Comparison of ENCODE assay signal across 24 mouse cellular contexts in the genomic region with DNA sequence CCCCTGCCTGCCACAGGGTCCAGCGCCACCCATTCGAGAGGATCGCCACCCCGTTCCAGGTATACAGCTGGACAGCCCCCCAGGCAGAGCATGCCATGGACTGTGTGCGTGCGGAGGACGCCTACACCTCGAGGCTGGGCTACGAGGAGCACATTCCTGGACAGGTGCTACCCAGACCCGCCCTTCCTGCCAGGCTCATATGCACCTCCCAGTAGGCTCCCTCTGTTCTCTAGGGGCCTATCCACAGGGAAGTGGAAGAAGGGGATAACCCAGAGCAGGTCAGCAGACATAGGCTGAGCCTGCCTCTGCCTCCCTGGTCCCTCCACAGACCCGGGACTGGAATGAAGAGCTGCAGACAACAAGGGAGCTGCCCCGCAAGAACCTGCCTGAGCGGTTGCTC.
"Had no signal": no experiment of that assay in that cellular context is flagged by ENCODE, and none has a peak within 500 bp of the region (broad histone marks: within the 10 kb centered on the region; RNA-seq: fewer than 3 reads in every experiment).

No protein-coding gene starts in this region.

- H3K4me1 ChIP-seq: limb, embryonic 12.5 days; limb, embryonic 15.5 days; midbrain, embryonic 10.5 days; midbrain, embryonic 13.5 days; neural tube, embryonic 13.5 days; stomach, embryonic 15.5 days had no signal

- H3K4me2 ChIP-seq: limb, embryonic 12.5 days; limb, embryonic 15.5 days; liver, embryonic 11.5 days; lung, embryonic 14.5 days; midbrain, embryonic 13.5 days; neural tube, embryonic 13.5 days; stomach, embryonic 15.5 days had no signal

- H3K27me3 ChIP-seq: limb, embryonic 12.5 days; limb, embryonic 15.5 days; megakaryocyte, embryonic 14.5 days; midbrain, embryonic 13.5 days; neural tube, embryonic 13.5 days; stomach, embryonic 15.5 days had no signal

- H3K4me3 ChIP-seq: limb, embryonic 12.5 days; limb, embryonic 15.5 days; megakaryocyte, embryonic 14.5 days; midbrain, embryonic 10.5 days; midbrain, embryonic 13.5 days; myocyte; neural tube, embryonic 13.5 days; stomach, embryonic 15.5 days had no signal

- DNase-seq: kidney, postnatal 10 days; kidney, postnatal 4 days; left cerebral cortex, postnatal 4 days; lung, embryonic 14.5 days; lung, postnatal 10 days; lung, postnatal 36 days; retina, postnatal 1 day; right cerebral cortex, postnatal 25 days; spleen, adult 18-20 months; thymus, adult 2 months; thymus, postnatal 14 days; thymus, postnatal 4 days had no signal

- H3K9me3 ChIP-seq: limb, embryonic 15.5 days; midbrain, embryonic 13.5 days; neural tube, embryonic 13.5 days; stomach, embryonic 15.5 days had no signal

- H3K9ac ChIP-seq: limb, embryonic 12.5 days; limb, embryonic 15.5 days; liver, embryonic 14.5 days; liver, postnatal 0 days; lung, embryonic 14.5 days; midbrain, embryonic 13.5 days; neural tube, embryonic 13.5 days; stomach, embryonic 15.5 days had no signal

- H3K27ac ChIP-seq: limb, embryonic 12.5 days; limb, embryonic 15.5 days; liver, embryonic 14.5 days; midbrain, embryonic 10.5 days; midbrain, embryonic 13.5 days; neural tube, embryonic 13.5 days; stomach, embryonic 15.5 days had no signal

- ATAC-seq: liver, postnatal 0 days; midbrain, embryonic 13.5 days; midbrain, embryonic 16.5 days had no signal
